Mouse (Mus musculus) kidney, embryonic 15.5 days (tissue): ENCODE data around the gene Fam173b. TPM values are rescaled to one million over a fixed set of nuclear protein-coding genes. Genes with fewer than 3 reads are reported as not detected.
A peak's percentile ranks its signal among the peaks of the same experiment; 100 is the strongest.

Source experiments
- ATAC-seq: fragments of 200-750 bp; cut with Nextera tagmentation; replicated peaks from 2 replicates; pipeline ENCODE4 v1.8.0; 2017; ENCODE audit warnings: moderate TSS enrichment; ENCODE audit not compliant: low FRiP score
- H3K27ac ChIP-seq: fragments of 300-500 bp; sonication (generic); 2 replicates; pipeline ENCODE4 v1.5.1; 2015; ENCODE audit warnings: mild to moderate bottlenecking, inconsistent platforms
- H3K27me3 ChIP-seq: fragments of 300-500 bp; sonication (generic); 2 replicates; pipeline ENCODE4 v1.6.1; 2015; ENCODE audit warnings: inconsistent platforms
- H3K36me3 ChIP-seq: fragments of 300-500 bp; sonication (generic); 2 replicates; pipeline ENCODE4 v1.6.1; 2015; ENCODE audit warnings: inconsistent platforms
- H3K4me1 ChIP-seq: fragments of 300-500 bp; sonication (generic); 2 replicates; pipeline ENCODE4 v1.6.1; 2015; ENCODE audit warnings: inconsistent platforms
- H3K4me2 ChIP-seq: fragments of 300-500 bp; sonication (generic); 2 replicates; pipeline ENCODE4 v1.6.1; 2015; ENCODE audit warnings: moderate library complexity, mild to moderate bottlenecking, inconsistent platforms
- H3K4me3 ChIP-seq: fragments of 300-500 bp; sonication (generic); replicated peaks from 2 replicates; pipeline ENCODE4 v1.5.1; 2015; ENCODE audit warnings: mild to moderate bottlenecking, inconsistent platforms
- H3K9ac ChIP-seq: fragments of 300-500 bp; sonication (generic); 2 replicates; pipeline ENCODE4 v1.6.1; 2015; ENCODE audit warnings: mild to moderate bottlenecking, inconsistent platforms
- H3K9me3 ChIP-seq: fragments of 300-500 bp; sonication (generic); replicated peaks from 2 replicates; pipeline ENCODE4 v1.6.1; 2016; ENCODE audit warnings: inconsistent platforms
- WGBS: fragments of 180-500 bp; shearing (Covaris S2); methylation state at CpG from one replicate; pipeline ENCODE4 v1.1.7; 2015; ENCODE audit warnings: mixed read lengths; 5-methylcytosine and 5-hydroxymethylcytosine counted together
- polyA plus RNA-seq: library from polyadenylated mRNA; unstranded; fragments of >200 nt; fragmentation: Nextera tagmentation; extraction: Ambion mirVana; gene quantifications from 2 replicates; pipeline ENCODE4 v1.2.1, GENCODE M21; 2015

Fam173b gene
- 13.4 and 13.9 TPM in 2 replicates for polyA plus RNA-seq

- Histone ChIP-seq H3K27me3 (no peaks in the 10 kb centered on the region), H3K4me2 (peak within 1 kb of the TSS; percentile 88), H3K36me3 (peaks cover 15% of the 10 kb centered on the region), H3K9me3 (no peaks in the 10 kb centered on the region), H3K4me3 (peak within 1 kb of the TSS; percentile 75), H3K27ac (peak within 1 kb of the TSS; percentile 95), H3K9ac (peak within 1 kb of the TSS; percentile 93), H3K4me1 (peaks cover 34% of the 10 kb centered on the region)
- under 1% methylated on average over 63 of the region's 63 CpGs for WGBS
- peak; percentile 90 for ATAC-seq
Measured at GRCm38 (mm10) chr15:31601646-31602374, at the start of gene Fam173b, which contains the start of gene Cct5. TSS of gene Fam173b (plus strand) at chr15:31601852. TSS of gene Cct5 (minus strand) at chr15:31601804.

- Histone ChIP-seq H3K36me3 (no peaks in the 10 kb centered on the region), H3K27me3 (no peaks in the 10 kb centered on the region), H3K9me3 (0 out of 2 replicates have a peak, but pooled peaks cover under 1% of the 10 kb centered on the region), H3K4me2 (no peak overlapping the region), H3K9ac (no peak overlapping the region), H3K4me1 (no peaks in the 10 kb centered on the region), H3K4me3 (no peak overlapping the region), H3K27ac (no peak overlapping the region)
- 73% methylated on average over 2 of the region's 2 CpGs for WGBS
- no peak for ATAC-seq
Measured at GRCm38 (mm10) chr15:31554855-31555254, 46.8 kb upstream of the Fam173b start.

- H3K27me3 ChIP-seq, result no peaks in the 10 kb centered on the region
- no peak overlapping the region for H3K4me2 ChIP-seq
- 83% methylated on average over 6 of the region's 6 CpGs for WGBS
- no peak overlapping the region for H3K27ac ChIP-seq
- no peak overlapping the region for H3K9ac ChIP-seq
- H3K9me3 ChIP-seq, result 0 out of 2 replicates have a peak, but pooled peaks cover 3% of the 10 kb centered on the region
- H3K4me3 ChIP-seq, result no peak overlapping the region
- H3K4me1 ChIP-seq, result peaks cover 14% of the 10 kb centered on the region
- ATAC-seq, result no peak
- H3K36me3 ChIP-seq, result no peaks in the 10 kb centered on the region
Measured at GRCm38 (mm10) chr15:31561390-31561789, 40.3 kb upstream of the Fam173b start.

GRCm38 (mm10) chr15:31561976-31562375, 39.7 kb upstream of the Fam173b start:
- Histone ChIP-seq H3K36me3 (no peaks in the 10 kb centered on the region), H3K4me1 (peaks cover 14% of the 10 kb centered on the region), H3K27me3 (no peaks in the 10 kb centered on the region), H3K4me3 (no peak overlapping the region), H3K27ac (no peak overlapping the region), H3K9ac (no peak overlapping the region), H3K4me2 (no peak overlapping the region), H3K9me3 (0 out of 2 replicates have a peak, but pooled peaks cover 3% of the 10 kb centered on the region)
- ATAC-seq, result no peak
- WGBS, result 96% methylated on average over 4 of the region's 4 CpGs

GRCm38 (mm10) chr15:31562847-31563246, 38.8 kb upstream of the Fam173b start:
- Histone ChIP-seq H3K9ac (no peak overlapping the region), H3K27ac (no peak overlapping the region), H3K4me2 (no peak overlapping the region), H3K4me3 (no peak overlapping the region), H3K9me3 (0 out of 2 replicates have a peak, but pooled peaks cover 3% of the 10 kb centered on the region), H3K4me1 (peaks cover 14% of the 10 kb centered on the region), H3K27me3 (no peaks in the 10 kb centered on the region), H3K36me3 (no peaks in the 10 kb centered on the region)
- no peak for ATAC-seq
- WGBS, result 63% methylated on average over 8 of the region's 8 CpGs

GRCm38 (mm10) chr15:31563577-31564546, 37.8 kb upstream of the Fam173b start:
- Histone ChIP-seq H3K4me3 (no peak overlapping the region), H3K4me1 (peaks cover 22% of the 10 kb centered on the region), H3K27me3 (no peaks in the 10 kb centered on the region), H3K36me3 (no peaks in the 10 kb centered on the region), H3K9me3 (0 out of 2 replicates have a peak, but pooled peaks cover 3% of the 10 kb centered on the region), H3K9ac (no peak overlapping the region), H3K4me2 (peak overlapping the region; percentile 42), H3K27ac (peak overlapping the region; percentile 78)
- WGBS, result 41% methylated on average over 19 of the region's 19 CpGs
- no peak for ATAC-seq

- Histone ChIP-seq H3K9ac (no peak within 1 kb of the TSS), H3K9me3 (no peaks in the 10 kb centered on the region), H3K36me3 (no peaks in the 10 kb centered on the region), H3K27me3 (no peaks in the 10 kb centered on the region), H3K4me3 (no peak within 1 kb of the TSS), H3K27ac (0 out of 2 replicates have a peak within 1 kb of the TSS, but pooled peaks have one; percentile 78), H3K4me1 (peaks cover 33% of the 10 kb centered on the region), H3K4me2 (no peak within 1 kb of the TSS)
- no peak for ATAC-seq
- 76% methylated on average over 5 of the region's 5 CpGs for WGBS
Measured at GRCm38 (mm10) chr15:31565184-31565583, 36.5 kb upstream of the Fam173b start, which contains the start of gene Cmbl. TSS of gene Cmbl (plus strand) at chr15:31565389.

GRCm38 (mm10) chr15:31565786-31566185, 35.9 kb upstream of the Fam173b start:
- Histone ChIP-seq H3K4me3 (no peak overlapping the region), H3K27ac (no peak overlapping the region), H3K36me3 (no peaks in the 10 kb centered on the region), H3K9ac (no peak overlapping the region), H3K4me1 (peaks cover 33% of the 10 kb centered on the region), H3K9me3 (no peaks in the 10 kb centered on the region), H3K4me2 (no peak overlapping the region), H3K27me3 (no peaks in the 10 kb centered on the region)
- no peak for ATAC-seq
- 79% methylated on average over 1 of the region's 1 CpGs for WGBS

- H3K9me3 ChIP-seq, result no peaks in the 10 kb centered on the region
- ATAC-seq, result no peak
- H3K27ac ChIP-seq, result no peak overlapping the region
- 82% methylated on average over 7 of the region's 7 CpGs for WGBS
- no peaks in the 10 kb centered on the region for H3K36me3 ChIP-seq
- H3K4me3 ChIP-seq, result no peak overlapping the region
- peaks cover 33% of the 10 kb centered on the region for H3K4me1 ChIP-seq
- no peaks in the 10 kb centered on the region for H3K27me3 ChIP-seq
- H3K4me2 ChIP-seq, result no peak overlapping the region
- H3K9ac ChIP-seq, result no peak overlapping the region
Measured at GRCm38 (mm10) chr15:31567431-31567830, 34.2 kb upstream of the Fam173b start.

GRCm38 (mm10) chr15:31568581-31568996, 33.1 kb upstream of the Fam173b start:
- Histone ChIP-seq H3K27ac (peak overlapping the region; percentile 5; the same call in 1 of the 2 replicates), H3K4me3 (no peak overlapping the region), H3K4me2 (peak overlapping the region; percentile 37), H3K9me3 (no peaks in the 10 kb centered on the region), H3K4me1 (peaks cover 25% of the 10 kb centered on the region), H3K36me3 (no peaks in the 10 kb centered on the region), H3K27me3 (no peaks in the 10 kb centered on the region), H3K9ac (no peak overlapping the region)
- ATAC-seq, result peak; percentile 92
- 12% methylated on average over 12 of the region's 12 CpGs for WGBS

GRCm38 (mm10) chr15:31569325-31570022, 32.2 kb upstream of the Fam173b start:
- Histone ChIP-seq H3K9ac (no peak overlapping the region), H3K36me3 (no peaks in the 10 kb centered on the region), H3K4me2 (no peak overlapping the region), H3K4me1 (peaks cover 20% of the 10 kb centered on the region), H3K9me3 (no peaks in the 10 kb centered on the region), H3K27me3 (no peaks in the 10 kb centered on the region), H3K4me3 (no peak overlapping the region), H3K27ac (0 out of 2 replicates have a peak overlapping the region, but pooled peaks have one; percentile 5)
- peak; percentile 41 for ATAC-seq
- 49% methylated on average over 9 of the region's 9 CpGs for WGBS
